Mouse (Mus musculus) MEL (cell line): Measurements from ENCODE around the gene Lmtk3.

Source experiments
- CTCF ChIP-seq, 3 experiments: IDR thresholded peaks in 2 of 3; conservative IDR thresholded peaks in 1 of 3; 2 replicates each; pipeline ENCODE4 v1.5.1; 2011 to 2012; ENCODE audit warnings: low read length in 3 of 3, low read depth in 2 of 3, mild to moderate bottlenecking in 2 of 3, improper control_type of control experiment in 1 of 3, inconsistent platforms in 1 of 3, mixed read lengths in 1 of 3, moderate library complexity in 1 of 3; ENCODE audit not compliant: control insufficient read depth in 1 of 3, insufficient read depth in 1 of 3, poor library complexity in 1 of 3, severe bottlenecking in 1 of 3
- E2F4 ChIP-seq: IDR thresholded peaks from 2 replicates; pipeline ENCODE4 v1.6.1; 2011; ENCODE audit warnings: low read depth, low read length, improper control_type of control experiment, borderline replicate concordance
- MAFK ChIP-seq: IDR thresholded peaks from 2 replicates; pipeline ENCODE4 v1.6.1; 2011; ENCODE audit warnings: low read depth, mild to moderate bottlenecking, low read length, improper control_type of control experiment, borderline replicate concordance
- MXI1 ChIP-seq: IDR thresholded peaks from 2 replicates; pipeline ENCODE4 v1.6.1; 2011; ENCODE audit warnings: mild to moderate bottlenecking, low read depth, low read length, improper control_type of control experiment
- MYB ChIP-seq: IDR thresholded peaks from 2 replicates; pipeline ENCODE4 v1.6.1; 2011; ENCODE audit warnings: mild to moderate bottlenecking, low read depth, low read length, improper control_type of control experiment
- NELFE ChIP-seq: IDR thresholded peaks from 2 replicates; pipeline ENCODE4 v1.6.1; 2011; ENCODE audit warnings: low read depth, low read length, improper control_type of control experiment
- POLR2A ChIP-seq, 2 experiments: IDR thresholded peaks; 2 replicates each; pipeline ENCODE4 v1.6.1; 2011 to 2012; ENCODE audit warnings: low read length in 2 of 2, mild to moderate bottlenecking in 2 of 2, control low read depth in 1 of 2, improper control_type of control experiment in 1 of 2, low read depth in 1 of 2, moderate library complexity in 1 of 2; ENCODE audit not compliant: control insufficient read depth in 1 of 2, insufficient read depth in 1 of 2, poor library complexity in 1 of 2
- POLR2AphosphoS2 ChIP-seq: IDR thresholded peaks from 2 replicates; pipeline ENCODE4 v1.6.1; 2011; ENCODE audit warnings: low read length, improper control_type of control experiment
- TCF12 ChIP-seq: IDR thresholded peaks from 2 replicates; pipeline ENCODE4 v1.6.1; 2014; ENCODE audit warnings: low read depth, mild to moderate bottlenecking, inconsistent platforms, low read length, improper control_type of control experiment, moderate library complexity
- ZC3H11A ChIP-seq: IDR thresholded peaks from 2 replicates; pipeline ENCODE4 v1.6.1; 2012; ENCODE audit warnings: low read depth, mild to moderate bottlenecking, inconsistent platforms, low read length, improper control_type of control experiment
- ZNF384 ChIP-seq: IDR thresholded peaks from 2 replicates; pipeline ENCODE4 v1.6.1; 2012; ENCODE audit warnings: low read depth, mild to moderate bottlenecking, inconsistent platforms, low read length, improper control_type of control experiment

GRCm38 (mm10) chr7:45744387-45744786 is 39.2 kb upstream of the Lmtk3 start:
- TF ChIP-seq ZC3H11A (no peak), CTCF (IDR thresholded peaks at IDR 0.05 in 2 of 3, conservative IDR thresholded peaks at IDR 0.05 in 1 of 3; ENCODE audit: control insufficient read depth in 1 of 3, insufficient read depth in 1 of 3, low read depth in 2 of 3, low read length in 3 of 3, poor library complexity in 1 of 3, severe bottlenecking in 1 of 3) (no peak), ZNF384 (no peak), NELFE (no peak), MYB (no peak), MXI1 (no peak), POLR2AphosphoS2 (no peak), POLR2A (IDR thresholded peaks at IDR 0.05; ENCODE audit: control insufficient read depth in 1 of 2, insufficient read depth in 1 of 2, low read depth in 1 of 2, low read length in 2 of 2, poor library complexity in 1 of 2) (no peak), MAFK (no peak), TCF12 (no peak), E2F4 (no peak)
